Mouse (Mus musculus): ENCODE measurements around the gene Tram2.

The Tram2 gene

GRCm38 (mm10) chr1:21025203-21025602 is 53.8 kb downstream of the Tram2 start:
- in situ Hi-C loops (cut with MboI, MseI): no loop called here

GRCm38 (mm10) chr1:21023101-21023500 is 55.9 kb downstream of the Tram2 start:
- in situ Hi-C loops (cut with MboI, MseI): no loop called here

- in situ Hi-C loops (cut with MboI, MseI): no loop called here
Measured at GRCm38 (mm10) chr1:21014463-21014862, 64.6 kb downstream of the Tram2 start.

DNA sequence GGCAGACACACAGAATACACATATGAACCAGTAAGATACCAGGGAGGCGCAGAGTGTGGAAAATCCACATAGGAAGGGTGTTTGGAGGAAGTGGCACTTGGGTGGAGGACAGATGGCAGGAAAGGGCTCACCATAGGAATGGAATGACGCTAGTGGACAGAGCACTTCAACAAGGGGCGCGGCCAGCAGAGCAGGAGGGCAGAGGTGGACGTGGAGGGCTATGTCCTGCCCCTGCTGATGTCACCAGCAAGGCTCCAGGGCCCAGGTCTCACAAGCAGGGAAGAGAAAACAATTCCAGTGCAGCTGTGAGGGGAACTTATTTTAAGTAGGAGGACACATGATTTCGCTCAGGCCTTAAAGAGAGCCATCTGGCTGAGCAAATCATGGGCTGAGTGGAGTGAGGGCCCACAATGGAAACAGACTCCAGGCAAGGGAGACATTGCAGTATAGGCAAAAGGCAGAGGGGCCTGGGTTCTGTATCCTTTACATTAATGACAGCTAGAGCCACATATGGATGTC is 68.7 kb downstream of the Tram2 start:
- in situ Hi-C loops (cut with MboI, MseI): no loop called here

GRCm38 (mm10) chr1:21008891-21009290 is 70.1 kb downstream of the Tram2 start:
- in situ Hi-C loops (cut with MboI, MseI): no loop called here

DNA sequence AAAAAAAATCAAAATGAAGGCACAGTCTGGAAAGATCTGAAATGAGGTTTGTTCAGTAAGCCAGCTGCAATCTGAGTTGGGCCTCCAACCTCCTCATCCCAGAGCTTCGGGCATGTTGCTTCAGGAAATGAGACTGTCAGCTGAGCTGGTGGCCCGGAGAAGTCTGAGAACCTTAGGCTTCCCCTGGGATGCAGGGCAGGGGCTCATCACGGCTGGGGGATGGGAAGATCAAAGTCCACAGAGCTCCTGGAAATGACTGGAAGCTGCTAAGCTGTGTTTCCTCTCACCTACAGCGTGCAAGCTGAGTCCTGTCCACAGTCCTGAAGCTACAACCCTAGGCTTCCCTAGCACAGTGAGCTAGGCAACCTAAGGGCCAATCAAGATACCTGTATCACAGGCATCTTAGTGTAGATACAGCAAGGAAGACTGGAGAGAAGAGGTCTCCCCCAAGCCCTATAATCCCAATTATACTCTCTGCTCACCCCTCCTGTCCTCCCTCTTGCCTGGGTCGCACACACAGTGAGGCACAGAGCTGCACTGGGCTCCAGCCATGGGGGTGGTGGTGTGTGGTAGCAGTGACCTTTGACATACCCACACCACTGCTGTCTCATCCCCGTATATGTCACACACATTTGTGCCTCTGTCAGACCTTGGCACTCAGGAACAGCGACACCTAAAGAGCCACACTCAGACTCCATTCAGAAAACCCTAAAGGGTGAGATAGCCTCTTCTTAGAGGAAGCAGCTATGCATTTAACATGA is 70.9 kb downstream of the Tram2 start:
- in situ Hi-C loops (cut with MboI, MseI): no loop called here

DNA sequence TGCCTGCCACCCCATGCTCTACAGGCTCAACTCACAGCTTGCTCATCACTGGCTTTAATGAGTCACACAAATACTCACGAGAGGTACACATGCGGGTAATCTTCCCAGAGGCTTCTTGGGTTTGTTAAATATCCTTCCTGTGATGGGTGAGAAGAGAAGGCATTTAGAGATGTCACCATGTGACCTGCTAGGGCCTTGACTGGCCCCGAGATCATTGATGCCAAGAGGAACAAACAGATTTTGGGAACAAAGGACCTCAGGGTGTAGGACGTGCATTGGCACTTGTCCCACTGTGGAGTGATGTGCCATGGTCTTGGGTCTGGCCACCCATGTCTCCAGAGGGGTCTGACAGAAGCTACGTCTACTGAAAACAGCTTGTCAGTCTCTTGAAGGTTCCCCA is 72.3 kb downstream of the Tram2 start:
- in situ Hi-C loops (cut with MboI, MseI): no loop called here

GRCm38 (mm10) chr1:21004596-21004995 is 74.4 kb downstream of the Tram2 start:
- in situ Hi-C loops (cut with MboI, MseI): no loop called here

- in situ Hi-C loops (cut with MboI, MseI): no loop called here
Measured at GRCm38 (mm10) chr1:21002246-21003142, 76.5 kb downstream of the Tram2 start.

- in situ Hi-C loops (cut with MboI, MseI): no loop called here
Measured at GRCm38 (mm10) chr1:20997881-20998389, 81.1 kb downstream of the Tram2 start.

DNA sequence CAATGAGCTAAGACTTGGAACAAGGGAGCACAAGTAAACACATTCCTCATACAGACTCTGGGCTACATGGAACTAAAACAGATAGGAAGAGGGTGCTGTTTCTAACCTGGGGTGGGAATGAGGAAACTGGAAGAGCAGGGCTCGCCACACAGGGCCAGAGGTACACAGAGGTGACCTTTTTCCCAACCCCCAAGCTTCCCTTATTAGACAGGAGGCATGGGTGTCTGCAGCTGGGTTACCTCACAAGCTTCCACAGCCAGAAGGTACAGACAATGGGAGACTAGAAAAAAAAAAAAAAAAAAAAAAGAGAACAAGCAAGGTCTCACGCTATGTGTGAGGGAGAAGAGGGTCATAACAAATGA is 81.7 kb downstream of the Tram2 start:
- in situ Hi-C loops (cut with MboI, MseI): no loop called here

- in situ Hi-C loops (cut with MboI, MseI): no loop called here
Measured at GRCm38 (mm10) chr1:20996603-20997327, 82.3 kb downstream of the Tram2 start.

DNA sequence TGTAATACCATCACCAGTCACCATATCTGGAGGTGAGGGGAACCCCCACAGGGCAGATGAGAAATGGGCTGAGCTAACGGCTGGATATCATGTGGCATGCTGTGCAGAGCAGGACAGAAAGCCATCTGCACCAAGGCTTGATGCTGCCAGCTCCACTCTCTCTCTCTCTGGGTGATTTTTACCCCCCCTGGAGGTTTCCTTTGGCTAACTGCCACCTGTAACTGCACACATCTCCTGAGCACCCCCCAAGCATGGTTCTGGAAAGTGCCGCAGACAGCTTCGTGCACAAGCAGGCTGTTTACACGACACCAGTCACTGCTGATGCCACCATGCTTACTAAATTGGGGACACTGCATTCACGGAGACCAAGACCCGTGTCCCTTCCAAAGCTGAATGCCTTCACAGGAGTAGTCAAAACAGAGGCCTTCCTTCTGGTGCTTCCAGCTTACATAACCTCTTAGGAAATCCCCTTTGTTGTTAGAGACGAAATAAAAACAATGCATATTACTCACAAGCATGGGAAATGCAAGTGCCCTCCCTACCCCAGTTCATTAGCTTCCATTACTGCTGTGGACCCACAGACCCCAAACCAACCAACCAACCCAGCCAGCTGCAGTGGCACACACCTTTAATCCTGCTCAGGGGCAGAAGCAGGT is 83.6 kb downstream of the Tram2 start:
- in situ Hi-C loops (cut with MboI, MseI): no loop called here

DNA sequence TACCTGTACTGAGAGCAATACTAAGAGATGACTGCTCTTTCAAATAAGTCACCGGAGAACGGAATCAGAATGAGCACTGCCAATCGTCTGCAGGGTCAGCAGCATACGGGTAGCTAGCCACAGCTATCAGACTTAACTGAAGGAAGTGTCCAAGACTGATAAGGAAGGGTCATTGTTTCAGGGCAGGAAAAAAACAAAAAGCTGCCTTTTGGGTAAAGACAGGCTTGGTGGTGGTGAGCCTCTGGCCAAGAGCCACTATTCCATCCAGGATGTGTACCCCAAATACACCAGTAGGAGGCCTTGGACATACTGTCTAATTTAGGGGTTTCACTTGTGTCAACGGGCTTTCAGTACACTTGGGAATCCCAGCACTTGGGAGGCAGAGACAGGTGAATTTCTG is 84.7 kb downstream of the Tram2 start:
- in situ Hi-C loops (cut with MboI, MseI): no loop called here

DNA sequence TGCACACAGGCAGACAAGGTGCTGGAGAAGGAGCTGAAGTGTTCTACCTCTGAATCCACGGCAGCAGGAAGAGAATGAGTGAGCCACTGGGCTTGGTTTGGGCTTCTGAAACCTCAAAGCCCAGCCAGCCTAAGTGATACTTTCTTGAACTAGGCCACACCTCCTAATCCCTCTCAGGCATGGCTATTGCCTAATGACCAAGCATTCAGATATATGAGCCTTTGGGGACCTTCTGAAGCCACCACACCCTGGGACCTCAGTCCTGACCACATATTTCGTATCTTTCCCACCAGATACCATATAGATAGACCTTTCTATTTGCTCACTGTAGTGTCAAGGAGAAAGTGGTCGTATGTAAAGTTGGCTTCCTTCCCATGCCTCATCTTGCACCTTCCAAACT is 85.3 kb downstream of the Tram2 start:
- in situ Hi-C loops (cut with MboI, MseI): no loop called here

GRCm38 (mm10) chr1:20989461-20990083 is 89.5 kb downstream of the Tram2 start:
- in situ Hi-C loops (cut with MboI, MseI): no loop called here

DNA sequence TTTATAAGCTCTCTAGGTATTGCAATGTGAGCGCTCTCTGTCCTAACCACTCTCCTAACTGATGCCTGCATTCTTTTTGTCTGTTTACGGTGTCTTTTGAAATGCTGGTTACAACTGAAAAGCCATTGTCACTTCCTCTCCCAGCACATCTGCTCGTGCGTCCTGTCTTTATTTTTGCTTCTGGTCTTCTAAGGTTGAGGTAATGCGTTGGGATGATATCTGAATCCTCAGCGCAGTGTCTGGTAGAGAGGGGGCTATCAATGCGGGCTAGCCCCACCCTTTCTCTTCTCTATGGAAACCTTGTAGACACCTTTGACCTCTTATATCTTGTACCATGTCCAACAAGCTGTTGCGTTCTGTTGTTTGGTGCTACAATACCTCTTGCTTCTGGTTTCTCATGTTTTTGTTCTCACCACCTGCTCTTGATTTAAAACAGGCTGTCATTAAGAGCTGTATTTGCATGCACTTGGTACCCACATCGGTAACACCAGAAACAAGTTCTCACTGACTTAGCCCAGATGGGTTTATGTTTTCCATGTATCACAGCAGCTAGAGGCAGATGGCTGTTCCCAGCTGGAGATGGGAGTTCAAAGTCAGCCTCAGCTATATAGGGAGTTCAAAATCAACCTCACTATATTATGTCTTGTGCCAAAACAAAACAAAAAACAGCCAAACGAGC is 92.5 kb downstream of the Tram2 start:
- in situ Hi-C loops (cut with MboI, MseI): no loop called here

DNA sequence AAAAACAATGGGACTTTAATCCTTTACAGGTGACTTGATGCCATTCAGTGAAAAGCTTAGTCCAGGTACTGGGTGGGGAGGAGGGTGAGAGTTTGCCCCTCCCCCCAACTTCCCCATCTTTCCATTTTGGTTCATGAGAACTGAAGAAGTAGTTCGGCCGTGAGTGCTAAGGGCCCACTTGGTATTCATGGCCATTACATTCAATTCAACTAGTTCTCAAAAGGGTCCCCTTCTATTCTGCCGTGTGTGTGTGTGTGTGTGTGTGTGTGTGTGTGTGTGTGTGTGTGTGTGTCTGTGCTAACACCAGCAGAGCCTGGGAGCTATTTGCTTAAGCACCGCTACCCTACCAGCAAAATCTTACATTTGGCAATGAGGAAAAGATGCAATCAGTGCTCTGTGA is 94.4 kb downstream of the Tram2 start:
- in situ Hi-C loops (cut with MboI, MseI): no loop called here

DNA sequence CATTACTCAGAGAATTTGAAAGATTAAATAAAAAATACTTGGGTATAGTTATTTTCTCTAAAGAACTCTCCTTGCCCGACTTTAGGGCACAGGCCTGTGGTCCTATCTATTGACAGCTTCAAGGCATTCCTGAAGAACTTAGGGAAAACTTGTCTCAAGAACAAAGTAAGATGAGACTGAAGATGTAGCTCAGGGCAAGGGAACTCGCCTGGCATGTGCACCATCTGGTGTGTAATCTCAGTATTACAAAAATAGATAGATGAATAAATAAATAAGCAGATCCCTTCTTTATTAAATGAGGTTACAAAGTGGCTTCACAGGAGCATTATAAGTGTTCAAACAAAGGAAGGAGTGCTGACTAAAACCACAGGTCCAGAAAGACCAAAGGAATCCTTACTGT is 94.9 kb downstream of the Tram2 start:
- in situ Hi-C loops (cut with MboI, MseI): no loop called here

GRCm38 (mm10) chr1:20981764-20982163 is 97.3 kb downstream of the Tram2 start:
- in situ Hi-C loops (cut with MboI, MseI): no loop called here

All from regulatory T cell (primary cell).